In the genomic region with DNA sequence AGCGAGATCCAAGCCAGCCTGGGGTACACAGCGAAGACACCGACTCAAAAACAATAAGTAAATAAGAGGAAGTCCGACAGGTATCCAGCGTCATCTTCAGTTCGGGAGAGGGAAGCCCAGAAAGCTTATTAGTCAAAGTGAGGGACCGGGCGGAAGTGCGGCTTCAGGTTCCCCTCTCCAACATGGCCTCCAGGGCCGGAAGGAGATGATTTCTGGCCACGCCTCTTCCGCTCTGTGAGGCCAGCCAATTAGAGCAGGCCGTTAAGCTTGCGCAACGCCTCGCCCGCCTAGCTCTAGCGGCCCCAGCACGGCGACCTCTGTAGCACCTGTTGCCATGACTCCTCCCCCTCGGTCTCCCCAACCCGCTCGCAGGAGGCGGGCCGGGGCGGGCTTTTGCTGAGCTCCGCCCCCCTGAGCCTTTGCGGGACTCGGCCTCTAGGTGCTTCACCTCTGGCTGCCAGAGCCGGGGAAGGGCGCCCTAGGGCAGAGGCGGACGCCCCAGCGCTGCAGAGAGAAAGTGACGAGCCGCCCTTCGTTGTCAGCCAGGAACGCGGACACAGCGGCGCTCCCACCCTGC, we compare ENCODE assay signal across 8 mouse cellular contexts. TPM values are rescaled to one million over a fixed set of nuclear protein-coding genes. Genes with fewer than 3 reads are reported as not detected.
DNase-seq lines count a peak whose midpoint lies in the region; ATAC-seq and TF ChIP-seq lines count a peak whose summit lies in the region.

No protein-coding gene starts in this region.

- WGBS in forebrain, embryonic 15.5 days = under 1% methylated on average over 41 of the region's 41 CpGs
- under 1% methylated on average over 41 of the region's 41 CpGs for WGBS in lung, adult 2 months

- H3K4me3 ChIP-seq in ES-E14 (ENCODE audit: insufficient read depth in 1 of 2, low read depth in 1 of 2, low read length in 2 of 2, poor library complexity in 1 of 2, severe bottlenecking in 1 of 2) = peak overlapping the region; percentile 82 to 92
- peak overlapping the region; percentile 76 for H3K4me3 ChIP-seq in forebrain, embryonic 15.5 days
- H3K4me3 ChIP-seq in lung, adult 2 months (replicated peaks; ENCODE audit: extremely low read depth, low read depth, low read length) = peak overlapping the region; percentile 94

- in situ Hi-C loops in ES-E14 (cut with MboI; ENCODE audit: low sequenced_read_pairs in 2 of 2, unreplicated experiment in 2 of 2) = no loop called here

- no peaks in the 10 kb centered on the region for H3K9me3 ChIP-seq in ES-E14 (ENCODE audit: control insufficient read depth, insufficient read depth, low read depth, low read length)
- no peaks in the 10 kb centered on the region for H3K9me3 ChIP-seq in forebrain, embryonic 15.5 days

- peak overlapping the region; percentile 88 for H3K9ac ChIP-seq in ES-E14 (ENCODE audit: insufficient read depth, low read depth, low read length, poor library complexity, severe bottlenecking)
- peak overlapping the region; percentile 74 for H3K9ac ChIP-seq in forebrain, embryonic 15.5 days (replicated peaks)

- intact Hi-C loops in heart, postnatal 25 days (cut with DNase I) = loop anchor here (2.0 to 5.0 kb wide), 3 partner anchors 224 to 540 kb away; partner anchors contain the start of genes Creg1 and Tiprl

- H3K36me3 ChIP-seq in ES-E14 (ENCODE audit: control insufficient read depth, insufficient read depth, low read length, poor library complexity, severe bottlenecking) = no peaks in the 10 kb centered on the region
- H3K36me3 ChIP-seq in forebrain, embryonic 15.5 days = no peaks in the 10 kb centered on the region

- peak; percentile 98 for ATAC-seq in forebrain, embryonic 15.5 days (replicated peaks)
- peak; percentile 82 for ATAC-seq in neutrophil, adult 5-6 weeks (ENCODE audit: extremely low read depth, insufficient number of reproducible peaks, low FRiP score, poor library complexity, severe bottlenecking)

- no peaks in the 10 kb centered on the region for H3K27me3 ChIP-seq in forebrain, embryonic 15.5 days

- TF ChIP-seq CTCF in lung, adult 2 months (IDR thresholded peaks at IDR 0.05; ENCODE audit: insufficient read depth, low read length) = no peak

- peak overlapping the region; percentile 63 for H3K4me2 ChIP-seq in forebrain, embryonic 15.5 days (replicated peaks)

- peak; percentile 99 for DNase-seq in ES-E14 (ENCODE audit: low read depth, low spot score)
- DNase-seq in cerebellum, adult 11-12 months = peak; percentile 100
- DNase-seq in heart, postnatal 25 days (ENCODE audit: low spot score) = peak; percentile 99
- DNase-seq in layer of hippocampus, adult 18-20 months (ENCODE audit: low spot score in 2 of 2) = peak; percentile 99 to 100
- peak; percentile 99 for DNase-seq in lung, adult 2 months
- DNase-seq in thymus, adult 18-20 months = peak; percentile 100

- H3K27ac ChIP-seq in ES-E14 (ENCODE audit: insufficient read depth, low read depth, low read length, poor library complexity, severe bottlenecking) = peak overlapping the region; percentile 20
- peak overlapping the region; percentile 98 for H3K27ac ChIP-seq in forebrain, embryonic 15.5 days (replicated peaks)

- H3K4me1 ChIP-seq in ES-E14 (ENCODE audit: control insufficient read depth in 2 of 2, insufficient read depth in 2 of 2, low read length in 2 of 2, poor library complexity in 1 of 2) = 0 out of 4 replicates have a peak, but pooled peaks cover 0 to 2% of the 10 kb centered on the region in 2 experiments
- H3K4me1 ChIP-seq in forebrain, embryonic 15.5 days = peaks cover 15% of the 10 kb centered on the region
- 0 out of 2 replicates have a peak, but pooled peaks cover 2% of the 10 kb centered on the region for H3K4me1 ChIP-seq in lung, adult 2 months (ENCODE audit: control insufficient read depth, insufficient read depth, low read length)

- TF ChIP-seq POLR2A in lung, adult 2 months (IDR thresholded peaks at IDR 0.05; ENCODE audit: borderline replicate concordance, extremely low read depth, low read depth, low read length) = peak; percentile 98

TF ChIP-seq in ES-E14, 5 proteins besides CTCF, POLR2A, EP300 and RAD21:
- TF ChIP-seq CHD2 (IDR thresholded peaks at IDR 0.05; ENCODE audit: low read depth, low read length) = no peak
- peak; percentile 87 for TF ChIP-seq HCFC1 (IDR thresholded peaks at IDR 0.05; ENCODE audit: borderline replicate concordance, insufficient read depth, low read length)

RNA-seq across cellular contexts. Expression of gene Mpc2, which starts 0.5 kb away (rescaled TPM):
- 17.3 and 26.8 TPM in 2 replicates for total RNA-seq in ES-E14 (2012; rRNA removed)
- 168 and 182 TPM in 2 replicates for polyA plus RNA-seq in forebrain, embryonic 15.5 days (2015; fragmentation: Nextera tagmentation; extraction: Ambion mirVana)
- total RNA-seq in heart, postnatal 25 days (2021) = 100 to 1,000 TPM; 640 to 653 TPM
- total RNA-seq in layer of hippocampus, adult 18-20 months (2021) = 100 to 1,000 TPM; 120 to 127 TPM
- polyA plus RNA-seq in lung, adult 2 months (2012; rRNA removed) = 53.8 and 63.5 TPM in 2 replicates
- 70.9 and 79.2 TPM in 2 replicates for total RNA-seq in neutrophil, adult 5-6 weeks (2017)

RNA-seq across cellular contexts. Expression of gene Dcaf6, which starts 0.6 kb away (rescaled TPM):
- 9.2 and 10.2 TPM in 2 replicates for total RNA-seq in ES-E14 (2012; rRNA removed)
- polyA plus RNA-seq in forebrain, embryonic 15.5 days (2015; fragmentation: Nextera tagmentation; extraction: Ambion mirVana) = 13.9 and 15.2 TPM in 2 replicates
- 10 to 100 TPM; 91.3 to 94.1 TPM for total RNA-seq in heart, postnatal 25 days (2021)
- 10 to 100 TPM; 84.8 to 86.0 TPM for total RNA-seq in layer of hippocampus, adult 18-20 months (2021)
- 20.0 and 26.0 TPM in 2 replicates for polyA plus RNA-seq in lung, adult 2 months (2012; rRNA removed)
- 22.0 and 34.5 TPM in 2 replicates for total RNA-seq in neutrophil, adult 5-6 weeks (2017)

RNA-seq across cellular contexts. Expression of gene Adcy10, which starts 24.1 kb away (rescaled TPM):
- total RNA-seq in ES-E14 (2012; rRNA removed) = 0.11 and 0.22 TPM in 2 replicates
- 0.17 and 0.20 TPM in 2 replicates for polyA plus RNA-seq in forebrain, embryonic 15.5 days (2015; fragmentation: Nextera tagmentation; extraction: Ambion mirVana)
- total RNA-seq in heart, postnatal 25 days (2021) = under 1 TPM in 1 of 2 experiments, not detected in 1; 0.22 TPM
- total RNA-seq in layer of hippocampus, adult 18-20 months (2021) = under 1 TPM; 0.27 to 0.38 TPM
- 0.08 and 0.14 TPM in 2 replicates for polyA plus RNA-seq in lung, adult 2 months (2012; rRNA removed)
- 0.23 TPM in 1 of 2 replicates, not detected in the other for total RNA-seq in neutrophil, adult 5-6 weeks (2017)

Comparison
In these comparisons a context has a peak if more than half of its experiments do, and no peak if none do; other contexts are left out.
1. Peak in every context shown above with its lines: DNase-seq, ATAC-seq, H3K4me3 ChIP-seq and H3K27ac ChIP-seq.